8 mouse cellular contexts compared by ENCODE assay signal in genomic region chr3:86223634-86224313, GRCm38 (mm10). TPM values are rescaled to one million over a fixed set of nuclear protein-coding genes. Genes with fewer than 3 reads are reported as not detected.
DNase-seq lines count a peak whose midpoint lies in the region; ATAC-seq lines count a peak whose summit lies in the region.

No protein-coding gene starts in this region.

- peak; percentile 95 for ATAC-seq in hindbrain, embryonic 14.5 days (ENCODE audit: low FRiP score)

- H3K4me3 ChIP-seq in hindbrain, embryonic 14.5 days (replicated peaks; ENCODE audit: low read length): peak overlapping the region; percentile 89

- peak overlapping the region; percentile 89 for H3K9ac ChIP-seq in hindbrain, embryonic 14.5 days

- no peaks in the 10 kb centered on the region for H3K27me3 ChIP-seq in hindbrain, embryonic 14.5 days (ENCODE audit: control insufficient read depth, insufficient read depth, low read length)

- H3K36me3 ChIP-seq in hindbrain, embryonic 14.5 days (replicated peaks; ENCODE audit: control insufficient read depth, insufficient read depth): no peaks in the 10 kb centered on the region

- H3K4me2 ChIP-seq in hindbrain, embryonic 14.5 days (replicated peaks): peak overlapping the region; percentile 89

- peak overlapping the region; percentile 90 for H3K27ac ChIP-seq in hindbrain, embryonic 14.5 days

- under 1% methylated on average over 68 of the region's 79 CpGs for WGBS in hindbrain, embryonic 14.5 days

- DNase-seq in R1 (ENCODE audit: low read depth, low spot score): peak; percentile 91
- DNase-seq in cerebellum, postnatal 25 days: peak; percentile 95 to 97
- DNase-seq in frontal cortex, postnatal 25 days (ENCODE audit: low spot score in 2 of 2): peak; percentile 59 to 62
- peak; percentile 92 for DNase-seq in hindbrain, embryonic 14.5 days (ENCODE audit: low spot score)
- DNase-seq in left cerebral cortex, adult 11 months (ENCODE audit: low spot score): peak; percentile 76
- DNase-seq in lung, postnatal 36 days: peak; percentile 87
- peak; percentile 86 for DNase-seq in retina, embryonic 14.5 days (ENCODE audit: low spot score)
- DNase-seq in thymus, postnatal 36 days: peak; percentile 88 to 93

- peaks cover 6% of the 10 kb centered on the region; the same call in 1 of the 2 replicates for H3K4me1 ChIP-seq in hindbrain, embryonic 14.5 days (replicated peaks; ENCODE audit: control insufficient read depth, insufficient read depth, low read length)

- no peaks in the 10 kb centered on the region for H3K9me3 ChIP-seq in hindbrain, embryonic 14.5 days (ENCODE audit: control insufficient read depth, low read length)

RNA-seq across cellular contexts. Expression of gene Lrba, which starts 0.7 kb away (rescaled TPM):
- polyA plus RNA-seq in hindbrain, embryonic 14.5 days (2014; fragmentation: Nextera tagmentation; extraction: Ambion mirVana): 10.9 and 11.4 TPM in 2 replicates

Comparison
In these comparisons a context has a peak if more than half of its experiments do, and no peak if none do; other contexts are left out.
1. Peak in every context shown above with its lines: DNase-seq, ATAC-seq, H3K4me3 ChIP-seq and H3K27ac ChIP-seq.